Mouse (Mus musculus): ENCODE data around the gene Olfr374.

The Olfr374 gene

DNA sequence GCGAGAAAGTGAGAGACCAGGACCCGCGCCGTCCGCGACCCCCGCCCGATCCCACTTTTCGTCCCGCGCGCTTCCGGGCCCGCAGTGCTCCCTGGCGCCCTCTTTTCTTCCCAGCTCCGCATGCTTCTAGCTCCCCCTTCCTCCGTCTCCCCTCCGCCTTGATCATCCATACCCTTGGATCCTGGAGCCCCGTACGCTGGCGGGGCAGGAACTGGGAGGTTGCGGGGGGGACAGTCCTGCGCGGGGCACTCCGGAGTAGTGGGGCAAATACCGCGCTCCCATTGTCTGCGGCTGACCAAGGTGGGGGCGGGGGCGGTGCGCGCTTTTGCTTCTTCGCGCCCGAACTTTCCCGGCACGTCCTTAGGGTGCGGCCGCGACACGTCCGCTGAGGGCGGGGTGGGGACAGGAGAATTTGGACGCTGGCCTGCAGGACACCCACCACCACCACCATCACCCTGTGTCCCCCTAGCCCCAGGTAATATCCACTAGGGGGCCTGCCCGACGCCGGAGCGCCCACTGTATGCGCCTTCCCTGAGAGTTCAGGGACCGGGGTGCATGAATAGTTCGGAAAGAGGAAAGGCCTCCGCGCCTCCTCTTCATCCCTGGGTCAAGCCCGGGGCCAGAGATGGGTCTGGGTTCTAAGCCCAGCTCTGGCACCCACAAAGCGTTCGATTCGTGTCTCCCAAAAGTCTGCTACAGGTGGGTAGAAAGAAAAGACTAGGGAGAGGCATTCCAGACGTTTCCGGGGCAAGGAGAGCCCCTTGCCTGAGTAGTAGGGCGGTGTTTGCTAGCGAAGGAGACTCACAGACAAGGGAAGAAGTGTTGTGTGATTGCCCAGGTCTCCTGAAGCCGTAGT is 28.8 kb downstream of the Olfr374 start:
- in situ Hi-C loops (cut with MboI, MseI): no loop called here

DNA sequence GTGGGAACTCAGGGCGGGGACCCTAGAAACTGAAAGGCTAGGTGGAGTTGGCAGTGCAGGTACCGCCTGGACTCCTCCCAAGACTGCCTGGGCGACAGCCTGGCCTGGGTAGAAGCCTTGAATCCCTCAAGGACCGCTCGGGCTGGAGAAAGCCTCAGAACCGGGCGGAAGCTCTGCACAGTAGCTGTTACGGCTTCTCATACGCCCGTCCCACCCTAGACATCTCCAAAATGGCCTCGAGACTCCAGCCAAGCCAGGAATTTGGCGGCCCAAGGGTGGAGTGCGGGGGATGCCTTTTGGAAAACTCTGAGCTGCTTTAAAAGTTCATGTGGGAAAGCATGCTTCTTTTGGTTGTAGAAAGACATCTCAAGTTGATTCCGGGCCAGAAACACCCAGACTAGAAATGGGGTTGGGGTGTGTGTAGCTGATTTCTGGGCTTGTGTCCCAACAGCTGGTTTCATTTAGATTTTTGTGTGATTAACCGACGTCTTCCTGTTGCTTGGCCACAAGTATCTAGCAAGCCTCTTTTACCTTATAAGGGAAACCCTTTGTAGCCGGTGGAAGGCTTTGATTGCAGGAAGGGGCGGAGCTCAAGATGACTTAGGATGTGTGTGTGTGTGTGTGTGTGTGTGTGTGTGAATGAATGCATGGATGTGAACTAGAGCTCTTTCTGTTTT is 29.6 kb downstream of the Olfr374 start:
- in situ Hi-C loops (cut with MboI, MseI): no loop called here

DNA sequence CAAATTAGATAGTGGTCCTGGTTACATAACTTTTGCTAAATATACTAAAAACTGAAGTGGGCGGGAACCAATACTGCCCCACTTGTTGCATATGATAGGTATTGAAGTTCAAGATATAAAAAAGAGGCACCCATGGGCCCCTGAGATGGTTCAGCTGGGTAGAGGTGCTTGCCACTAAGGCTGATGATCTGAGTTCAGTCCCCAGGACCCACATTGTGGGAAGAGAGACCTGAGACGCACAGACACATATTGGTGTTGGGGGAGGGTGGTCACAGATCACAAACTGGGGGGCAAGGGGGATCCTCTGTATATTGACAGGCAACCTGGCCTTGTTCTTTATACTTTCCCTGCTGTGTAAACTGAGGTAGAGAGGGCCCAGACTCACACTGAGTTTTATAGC is 30.6 kb downstream of the Olfr374 start:
- in situ Hi-C loops (cut with MboI, MseI): no loop called here

DNA sequence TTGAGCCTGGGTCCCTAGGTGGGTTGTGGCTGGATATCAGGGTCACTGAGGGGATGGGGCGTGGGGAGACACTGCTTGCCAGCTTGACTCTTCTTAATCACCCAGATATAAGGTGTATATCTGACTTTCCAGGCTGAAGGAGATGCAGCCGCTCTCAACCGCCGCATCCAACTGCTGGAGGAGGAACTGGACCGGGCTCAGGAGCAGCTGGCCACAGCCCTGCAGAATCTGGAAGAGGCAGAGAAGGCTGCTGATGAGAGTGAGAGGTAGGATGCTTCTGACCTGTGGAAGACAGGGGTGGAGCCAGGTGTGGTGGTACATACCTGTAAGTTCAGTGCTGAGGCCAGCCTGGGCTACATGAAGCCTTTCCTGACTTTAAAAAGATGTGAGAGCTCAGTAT is 31.6 kb downstream of the Olfr374 start:
- in situ Hi-C loops (cut with MboI, MseI): no loop called here

DNA sequence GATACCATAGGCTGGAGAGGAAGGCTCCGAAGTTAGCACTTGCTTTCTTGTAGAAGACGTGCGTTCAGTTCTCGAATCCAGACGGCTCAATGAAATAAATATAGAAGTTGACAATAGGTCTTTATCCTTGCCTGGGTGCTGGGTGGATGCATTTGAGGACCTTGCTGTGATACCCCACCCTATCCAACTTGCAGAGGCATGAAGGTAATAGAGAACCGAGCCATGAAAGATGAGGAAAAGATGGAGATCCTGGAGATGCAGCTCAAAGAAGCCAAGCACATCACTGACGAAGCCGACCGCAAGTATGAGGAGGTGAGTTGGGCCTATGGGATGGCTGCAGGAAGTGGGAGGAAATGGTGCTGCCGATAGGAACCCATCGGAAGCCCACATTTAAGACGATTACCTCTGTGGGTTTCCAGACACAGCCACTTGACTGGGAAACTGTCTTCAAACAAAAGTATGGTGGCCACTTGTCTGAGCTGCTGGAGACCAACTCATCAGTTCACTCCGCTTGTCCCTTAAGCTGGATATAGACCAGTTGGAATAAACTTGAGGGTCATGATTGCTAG is 36.5 kb downstream of the Olfr374 start:
- in situ Hi-C loops (cut with MboI, MseI): no loop called here

DNA sequence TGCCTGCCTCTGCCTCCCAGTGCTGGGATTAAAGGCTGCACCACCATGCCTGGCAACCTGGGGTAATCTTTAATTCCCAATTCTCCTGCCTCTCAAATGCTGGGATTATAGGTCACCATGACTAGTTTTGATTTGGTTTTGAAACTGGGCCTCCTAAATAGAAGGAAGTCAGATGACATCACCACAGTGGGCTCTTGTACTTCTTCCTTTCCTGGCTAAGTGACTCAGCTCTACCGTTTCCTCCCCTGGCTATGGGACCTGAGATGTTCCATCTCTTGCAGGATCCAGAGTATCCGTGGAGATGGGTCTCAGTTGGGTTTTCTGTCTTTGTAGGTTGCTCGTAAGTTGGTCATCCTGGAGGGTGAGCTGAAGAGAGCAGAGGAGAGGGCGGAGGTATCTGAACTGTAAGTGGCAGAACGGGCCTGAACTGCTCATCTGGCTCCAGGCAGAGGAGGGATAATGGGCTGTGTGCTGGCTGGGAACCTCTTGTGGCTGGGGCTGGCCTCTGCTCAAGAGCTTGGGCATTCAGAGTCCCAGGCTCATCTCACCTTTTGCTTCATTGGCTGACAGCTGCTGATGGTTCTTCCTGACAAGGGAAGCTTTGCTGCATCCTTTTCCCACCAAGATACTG is 37.6 kb downstream of the Olfr374 start:
- in situ Hi-C loops (cut with MboI, MseI): no loop called here

DNA sequence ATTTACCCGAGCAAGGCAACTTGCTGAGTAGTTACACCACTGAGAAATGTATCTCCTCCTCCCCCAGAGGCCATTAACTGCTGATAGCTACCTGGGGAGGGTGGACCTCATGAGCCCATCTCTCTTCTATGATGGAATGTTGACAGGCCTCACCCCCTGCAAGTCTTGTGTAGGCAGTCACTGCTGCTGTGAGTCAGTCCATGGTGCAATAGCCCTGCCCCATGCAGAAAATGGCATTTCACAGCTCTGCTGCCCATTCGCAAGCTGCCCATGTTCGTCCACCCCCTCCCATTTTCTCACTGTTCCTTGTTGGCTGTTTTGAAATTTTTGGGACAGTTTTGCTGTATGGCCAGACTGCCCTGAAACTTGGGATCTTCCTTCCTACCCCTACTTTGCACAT is 38.7 kb downstream of the Olfr374 start:
- in situ Hi-C loops (cut with MboI, MseI): no loop called here

DNA sequence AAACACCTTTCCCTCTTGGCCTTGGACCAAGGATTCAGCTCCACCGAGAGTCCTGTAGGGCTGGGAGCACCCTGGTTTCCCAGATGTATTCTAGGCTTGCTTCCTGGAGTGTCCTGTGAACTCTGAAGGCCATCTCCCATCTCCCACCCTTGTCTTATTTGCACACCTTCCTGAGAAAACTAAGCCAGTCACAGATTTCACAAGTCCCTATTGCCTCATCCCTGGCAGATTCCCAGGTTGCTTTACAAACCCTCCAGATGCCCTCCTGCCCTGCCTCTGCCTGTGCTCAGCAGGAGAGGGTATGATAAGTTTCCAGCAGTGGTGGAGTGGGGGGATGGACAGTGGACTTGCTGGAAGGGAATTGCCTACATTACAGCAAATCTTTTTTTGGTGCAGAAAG is 39.2 kb downstream of the Olfr374 start:
- in situ Hi-C loops (cut with MboI, MseI): no loop called here

DNA sequence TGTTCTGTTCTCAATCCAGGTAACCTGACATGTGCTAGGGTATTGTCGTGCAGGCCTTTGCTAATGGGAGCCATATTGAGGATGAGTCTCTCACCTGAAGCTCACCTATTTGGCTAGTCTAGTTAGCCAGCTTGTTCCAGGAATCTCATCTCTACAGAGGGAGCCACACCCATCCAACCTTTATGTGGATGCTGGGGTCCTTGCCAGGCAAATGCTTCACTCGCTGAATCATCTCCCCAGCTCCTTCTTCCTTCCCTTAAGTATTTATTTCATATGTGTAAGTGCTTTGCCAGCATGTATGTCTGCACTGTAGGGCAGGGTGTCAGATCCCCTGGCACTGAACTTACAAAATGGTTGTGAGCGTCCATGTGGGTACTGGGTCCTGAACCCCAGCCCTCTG is 39.7 kb downstream of the Olfr374 start:
- in situ Hi-C loops (cut with MboI, MseI): no loop called here

DNA sequence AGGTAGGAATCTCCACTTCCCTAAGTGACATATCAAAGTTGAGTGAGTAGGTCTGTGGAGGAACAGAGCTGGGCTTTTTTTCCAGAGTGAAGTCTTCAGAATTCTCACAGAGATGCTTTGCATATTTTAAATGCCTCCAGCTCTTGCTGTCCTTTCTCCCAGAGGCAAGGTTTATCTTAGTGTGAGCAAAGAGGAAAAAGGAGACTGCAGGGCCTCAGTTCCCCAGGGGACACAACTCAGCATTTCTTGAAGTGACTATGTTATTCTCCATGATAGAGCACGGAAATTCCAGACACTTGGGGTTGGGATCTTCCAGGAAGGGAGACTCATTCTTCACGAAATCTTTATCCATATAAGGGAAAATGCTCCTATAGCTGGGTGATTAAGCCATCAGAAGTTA is 40.4 kb downstream of the Olfr374 start:
- in situ Hi-C loops (cut with MboI, MseI): no loop called here

DNA sequence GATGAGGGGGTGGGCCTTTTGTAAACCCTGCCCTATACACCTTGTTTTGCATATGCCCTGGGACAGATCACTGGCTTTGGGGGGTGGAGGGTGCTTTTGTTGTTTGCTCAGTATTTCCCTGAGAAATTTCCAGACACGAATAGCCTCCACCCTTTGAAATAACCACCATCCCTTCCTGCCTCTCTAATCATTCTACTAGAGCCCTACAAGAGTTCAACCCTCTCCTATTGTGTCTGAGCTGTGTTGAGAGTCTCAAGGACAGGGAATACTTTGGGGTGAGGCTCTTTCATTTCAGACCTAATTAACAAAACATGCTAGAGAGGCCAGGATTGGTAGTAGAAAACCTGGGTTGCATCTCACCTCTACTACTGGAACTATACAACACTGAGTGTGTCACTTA is 42.2 kb downstream of the Olfr374 start:
- in situ Hi-C loops (cut with MboI, MseI): no loop called here

DNA sequence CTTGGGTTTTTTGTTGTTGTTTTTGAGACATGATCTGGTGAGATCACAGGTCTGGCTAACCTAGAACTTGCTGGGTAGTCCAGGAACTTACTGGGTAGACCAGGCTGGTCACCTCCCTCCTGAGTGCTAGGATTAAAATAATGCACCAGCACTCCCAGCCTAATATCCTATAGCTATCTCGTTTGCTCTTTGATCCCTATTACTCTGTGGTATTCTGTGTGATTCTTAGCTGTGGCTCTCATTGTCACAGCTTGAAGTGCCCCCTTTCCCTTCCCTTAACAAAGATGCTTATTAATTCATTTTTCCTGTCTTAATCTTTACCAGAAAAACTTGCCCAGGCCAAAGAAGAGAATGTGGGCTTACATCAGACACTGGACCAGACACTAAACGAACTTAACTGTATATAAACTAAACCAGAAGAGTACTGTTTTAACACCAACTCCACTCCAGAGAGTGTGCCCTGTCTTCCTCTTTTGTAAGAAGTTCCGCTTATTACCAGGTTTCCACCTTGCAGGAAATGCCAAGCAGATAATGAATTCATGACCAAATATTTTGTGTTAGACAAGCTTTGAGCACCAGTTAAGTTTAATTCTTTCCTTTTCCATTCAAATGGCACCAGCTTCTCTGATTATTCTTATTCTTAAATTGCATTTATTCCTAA is 44.7 kb downstream of the Olfr374 start:
- in situ Hi-C loops (cut with MboI, MseI): no loop called here

DNA sequence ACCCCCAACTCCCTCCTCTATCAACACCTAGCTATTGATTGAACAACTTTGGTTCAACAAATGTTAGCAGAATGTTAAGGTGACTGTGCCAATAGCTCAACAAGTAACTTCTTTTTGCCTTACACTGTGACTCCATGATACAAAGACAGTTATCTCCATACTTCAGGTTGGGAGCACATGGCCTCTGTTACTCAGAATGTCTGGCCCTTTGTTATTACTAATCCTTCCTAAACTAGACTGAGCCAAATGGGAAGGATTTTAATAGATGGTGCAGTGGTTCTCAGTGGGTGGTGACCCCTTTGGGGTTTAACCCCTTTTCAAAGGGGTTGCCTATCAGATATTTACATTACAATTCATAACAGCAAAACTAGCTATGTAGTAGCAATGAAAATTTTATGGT is 46.5 kb downstream of the Olfr374 start:
- in situ Hi-C loops (cut with MboI, MseI): no loop called here

DNA sequence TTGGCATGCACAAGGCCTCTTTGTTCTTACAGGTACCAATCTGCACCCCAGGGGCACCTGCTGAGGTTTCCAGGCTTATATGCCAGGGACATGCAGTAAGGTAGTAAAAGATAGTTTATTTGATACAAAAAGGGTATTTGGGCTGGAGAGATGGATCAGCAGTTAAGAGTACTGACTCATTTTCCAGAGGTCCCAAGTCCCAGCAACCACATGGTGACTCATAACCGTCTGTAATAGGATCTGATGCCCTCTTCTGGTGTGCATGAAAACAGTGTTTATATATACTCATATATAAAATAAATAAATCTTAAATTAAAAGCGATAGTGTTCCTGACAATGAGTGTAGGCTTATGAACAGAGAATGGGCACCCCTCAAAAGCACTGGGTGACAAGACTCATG is 51.3 kb downstream of the Olfr374 start:
- in situ Hi-C loops (cut with MboI, MseI): no loop called here

DNA sequence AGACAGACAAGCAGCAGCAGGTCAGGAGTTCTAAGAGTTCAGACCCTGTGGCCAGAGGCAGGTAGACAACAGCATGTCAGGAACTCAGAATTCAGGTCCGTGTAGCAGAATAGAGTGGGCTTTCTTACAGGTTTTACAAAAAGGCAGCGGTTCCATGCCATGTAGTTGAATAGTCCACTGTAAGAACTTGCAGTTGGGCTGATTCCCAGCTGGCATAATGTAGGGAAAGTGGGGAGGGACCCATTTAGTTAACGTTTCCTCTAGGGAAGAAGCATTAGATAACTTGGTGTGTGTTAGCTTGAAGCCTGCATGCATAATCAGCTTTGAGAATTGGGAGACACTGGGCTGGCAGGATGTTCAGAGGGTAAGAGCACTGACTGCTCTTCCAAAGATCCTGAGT is 51.9 kb downstream of the Olfr374 start:
- in situ Hi-C loops (cut with MboI, MseI): no loop called here

DNA sequence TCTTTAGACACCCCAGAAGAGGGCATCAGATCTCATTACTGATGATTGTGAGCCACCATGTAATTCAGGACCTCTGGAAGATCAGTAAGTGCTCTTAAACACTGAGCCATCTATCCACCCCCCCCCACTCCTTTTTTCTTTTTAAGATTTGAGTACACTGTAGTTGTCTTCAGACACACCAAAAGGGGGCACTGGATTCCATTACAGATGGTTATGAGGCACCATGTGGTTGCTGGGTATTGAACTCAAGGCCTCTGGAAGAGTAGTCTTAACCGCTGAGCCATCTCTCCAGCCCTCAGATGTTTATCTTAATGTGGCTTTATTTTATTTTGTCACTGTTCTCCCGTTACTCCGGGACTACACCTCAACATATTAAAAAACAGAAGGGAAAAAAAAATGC is 53.2 kb downstream of the Olfr374 start:
- in situ Hi-C loops (cut with MboI, MseI): no loop called here

DNA sequence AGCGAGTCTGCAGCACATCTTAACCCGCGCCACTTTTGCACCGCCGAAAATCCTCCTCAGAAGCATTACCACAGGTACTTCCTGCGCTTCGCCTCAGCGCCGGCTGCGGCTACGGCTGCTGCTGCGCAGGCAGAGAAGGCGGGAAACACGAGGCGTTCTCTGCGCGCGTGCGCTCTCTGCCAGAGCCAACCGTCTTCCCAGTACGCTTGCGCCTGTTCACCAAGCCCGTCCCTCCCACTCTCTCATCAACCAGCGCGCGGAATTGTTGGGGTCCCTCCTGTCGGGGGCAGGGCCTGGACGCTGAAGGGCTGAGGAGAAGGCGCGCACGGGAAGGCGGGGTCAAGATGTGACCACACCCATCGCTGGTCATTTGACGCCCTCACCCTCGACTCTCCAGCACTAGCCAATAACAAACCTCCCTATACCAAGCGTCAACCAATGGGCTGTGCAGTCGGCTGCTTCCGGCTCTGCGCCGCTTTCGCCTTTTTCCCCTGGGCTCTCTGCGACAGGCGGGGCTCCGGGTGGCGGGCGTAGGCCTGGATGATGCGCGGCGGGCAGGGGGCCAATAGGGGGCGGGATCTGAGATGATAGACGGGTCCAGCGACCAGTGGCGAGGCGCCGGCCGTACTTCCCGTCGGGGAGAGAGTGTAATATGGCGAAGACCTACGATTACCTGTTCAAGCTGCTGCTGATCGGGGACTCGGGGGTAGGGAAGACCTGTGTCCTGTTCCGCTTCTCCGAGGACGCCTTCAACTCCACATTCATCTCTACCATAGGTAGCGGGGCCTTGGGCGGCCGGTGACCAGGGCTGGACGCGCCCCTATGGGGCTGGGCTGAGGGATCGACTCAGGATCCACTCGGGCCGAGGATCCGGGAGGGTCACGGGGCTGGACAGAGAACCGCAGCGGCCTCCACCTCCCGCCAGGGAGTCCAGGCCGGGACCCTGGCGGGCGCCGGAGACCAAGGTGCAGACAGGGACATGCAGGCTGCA is 54.2 kb downstream of the Olfr374 start, which contains the start of gene Rab8a:
Gene Rab8a, plus strand, starts transcription at position 494 of the 991 bp plus-strand sequence.
- in situ Hi-C loops (cut with MboI, MseI): no loop called here

DNA sequence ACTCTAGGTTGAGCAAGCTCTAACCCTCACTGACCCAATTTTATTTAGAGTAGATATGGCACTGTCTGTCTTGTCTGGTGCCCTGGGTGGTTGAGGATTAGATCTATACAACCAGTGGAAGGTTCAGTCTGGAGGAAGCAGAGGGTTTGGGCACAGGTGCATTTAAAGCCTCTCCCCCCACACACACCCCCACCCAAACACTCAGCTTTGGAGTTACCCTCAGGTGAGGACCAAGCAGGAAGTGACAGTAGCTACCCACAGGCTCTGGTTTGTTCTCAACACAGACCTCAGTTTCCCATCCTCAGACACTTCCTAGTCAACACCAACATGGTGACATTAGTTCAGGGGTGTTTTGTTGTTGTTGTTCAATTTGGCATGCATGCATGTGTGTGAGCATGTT is 56.0 kb downstream of the Olfr374 start:
- in situ Hi-C loops (cut with MboI, MseI): no loop called here
